Mouse (Mus musculus) small intestine, adult 2 months (tissue): ENCODE results near the gene Rph3al.

ENCODE experiments used
- CTCF ChIP-seq: fragments of 200-500 bp; IDR thresholded peaks from 2 replicates; pipeline ENCODE4 v1.5.1; 2012; ENCODE audit warnings: low read depth, mild to moderate bottlenecking, control low read depth, inconsistent platforms, low read length, moderate library complexity, mixed read lengths; ENCODE audit not compliant: insufficient replicate concordance, insufficient read length; ENCODE audit errors: extremely low read depth
- POLR2A ChIP-seq: fragments of 200-500 bp; IDR thresholded peaks from 2 replicates; pipeline ENCODE4 v1.6.1; 2012; ENCODE audit warnings: low read depth, mild to moderate bottlenecking, control low read depth, inconsistent platforms, low read length, moderate library complexity

GRCm38 (mm10) chr11:75792535-75792934 is 145.7 kb downstream of the Rph3al start:
- TF ChIP-seq POLR2A (no peak), CTCF (no peak)
